Mouse (Mus musculus) erythroblast, embryonic 14.5 days (primary cell): ENCODE data around the gene Smim17. TPM values are rescaled to one million over a fixed set of nuclear protein-coding genes. Genes with fewer than 3 reads are reported as not detected.
"Not testable (repeated sequence)": the region's sequence is repeated elsewhere in the genome, so short reads cannot be mapped to it uniquely, and the experiment has no call there.

Source experiments
- H3K27me3 ChIP-seq: 2 replicates; pipeline ENCODE4 v1.6.1; 2012; ENCODE audit warnings: inconsistent platforms; ENCODE audit not compliant: control insufficient read depth
- H3K36me3 ChIP-seq: 2 replicates; pipeline ENCODE4 v1.6.1; 2012; ENCODE audit warnings: mild to moderate bottlenecking, inconsistent platforms; ENCODE audit not compliant: control insufficient read depth
- H3K4me1 ChIP-seq: 2 replicates; pipeline ENCODE4 v1.6.1; 2012; ENCODE audit warnings: inconsistent platforms; ENCODE audit not compliant: control insufficient read depth
- H3K4me3 ChIP-seq: replicated peaks from 2 replicates; pipeline ENCODE3; 2012; ENCODE audit warnings: moderate library complexity, mild to moderate bottlenecking, inconsistent platforms
- H3K9me3 ChIP-seq: 2 replicates; pipeline ENCODE4 v1.6.1; 2012; ENCODE audit warnings: low read length, inconsistent platforms, mixed read lengths; ENCODE audit not compliant: control insufficient read depth
- GATA1 ChIP-seq: IDR thresholded peaks from 2 replicates; pipeline ENCODE4 v1.6.1; 2012; ENCODE audit warnings: low read length, inconsistent platforms, mixed read lengths
- TAL1 ChIP-seq: IDR thresholded peaks from 3 replicates; pipeline ENCODE4 v1.6.1; 2012; ENCODE audit warnings: low read length, inconsistent platforms, mixed read lengths
- polyA plus RNA-seq: library from polyadenylated mRNA; stranded (reverse); fragments of >175 nt; gene quantifications from 2 replicates; pipeline ENCODE4 v1.2.3, GENCODE M21; 2012

Gene Smim17
- polyA plus RNA-seq, 1 experiment: not detected

- H3K36me3 ChIP-seq: no peaks in the 10 kb centered on the region; the same call in 1 of the 2 replicates
- H3K9me3 ChIP-seq: peaks cover 8% of the 10 kb centered on the region
- no peaks in the 10 kb centered on the region for H3K27me3 ChIP-seq
- TF ChIP-seq GATA1 (no peak), TAL1 (no peak)
- no peak overlapping the region for H3K4me3 ChIP-seq
- H3K4me1 ChIP-seq: peaks cover 56% of the 10 kb centered on the region
Measured at GRCm38 (mm10) chr7:6367185-6367584, 31.3 kb upstream of the Smim17 start.

- not testable (repeated sequence) for H3K27me3 ChIP-seq, H3K36me3 ChIP-seq, H3K4me3 ChIP-seq, H3K9me3 ChIP-seq
- H3K4me1 ChIP-seq: peaks cover 47% of the 10 kb centered on the region
Measured at GRCm38 (mm10) chr7:6368146-6368545, 30.4 kb upstream of the Smim17 start.

DNA sequence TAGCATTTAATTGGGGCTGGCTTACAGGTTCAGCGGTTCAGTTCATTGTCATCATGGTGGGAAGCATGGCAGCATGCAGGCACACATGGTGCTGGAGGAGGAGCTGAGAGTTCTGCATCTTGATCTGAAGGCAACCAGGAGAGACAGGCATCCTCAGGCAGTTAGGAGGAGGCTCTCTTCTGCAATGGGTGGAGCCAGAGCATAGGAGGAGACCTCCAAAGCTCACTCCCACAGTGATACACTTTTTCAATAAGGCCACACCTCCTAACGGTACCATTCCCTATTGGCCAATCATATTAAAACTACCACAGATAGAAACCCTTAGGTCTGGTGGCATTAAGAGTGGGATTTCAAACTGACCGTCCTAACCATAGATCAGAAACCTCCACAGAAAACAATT, 29.1 kb upstream of the Smim17 start:
- Histone ChIP-seq H3K9me3 (peaks cover 4% of the 10 kb centered on the region), H3K4me3 (no peak overlapping the region), H3K27me3 (no peaks in the 10 kb centered on the region), H3K36me3 (no peaks in the 10 kb centered on the region; the same call in 1 of the 2 replicates), H3K4me1 (peaks cover 34% of the 10 kb centered on the region)
- no peak for TF ChIP-seq GATA1
- TF ChIP-seq TAL1: no peak

DNA sequence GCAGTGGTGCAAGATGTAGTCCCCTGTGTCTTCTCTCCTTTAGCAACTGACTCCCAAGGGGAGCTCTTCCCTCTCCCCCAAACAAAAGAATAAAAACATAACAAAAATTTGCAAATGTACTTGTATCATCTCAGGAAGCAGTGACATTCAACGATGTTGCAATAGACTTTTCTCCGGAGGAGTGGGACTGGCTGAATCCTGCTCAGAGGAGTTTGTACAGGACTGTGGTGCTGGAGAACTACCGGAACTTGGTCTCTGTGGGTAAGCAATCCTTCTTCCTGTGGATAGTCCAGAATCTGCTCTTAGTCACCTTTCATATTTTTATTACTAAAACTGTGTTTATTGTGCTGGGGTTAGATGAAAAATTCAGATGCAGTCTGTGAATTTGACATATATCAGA, 25.5 kb upstream of the Smim17 start:
- Histone ChIP-seq H3K27me3 (no peaks in the 10 kb centered on the region), H3K4me3 (no peak overlapping the region), H3K36me3 (peaks cover 3% of the 10 kb centered on the region; the same call in 1 of the 2 replicates), H3K4me1 (peaks cover 10% of the 10 kb centered on the region; the same call in 1 of the 2 replicates), H3K9me3 (no peaks in the 10 kb centered on the region)
- TF ChIP-seq GATA1: no peak
- TF ChIP-seq TAL1: no peak

- Histone ChIP-seq H3K4me1 (peaks cover 17% of the 10 kb centered on the region), H3K27me3 (peaks cover 3% of the 10 kb centered on the region; the same call in 1 of the 2 replicates), H3K9me3 (no peaks in the 10 kb centered on the region), H3K4me3 (no peak overlapping the region), H3K36me3 (peaks cover 6% of the 10 kb centered on the region; the same call in 1 of the 2 replicates)
- TF ChIP-seq GATA1 (no peak), TAL1 (no peak)
Measured at GRCm38 (mm10) chr7:6378441-6378840, 20.1 kb upstream of the Smim17 start.

DNA sequence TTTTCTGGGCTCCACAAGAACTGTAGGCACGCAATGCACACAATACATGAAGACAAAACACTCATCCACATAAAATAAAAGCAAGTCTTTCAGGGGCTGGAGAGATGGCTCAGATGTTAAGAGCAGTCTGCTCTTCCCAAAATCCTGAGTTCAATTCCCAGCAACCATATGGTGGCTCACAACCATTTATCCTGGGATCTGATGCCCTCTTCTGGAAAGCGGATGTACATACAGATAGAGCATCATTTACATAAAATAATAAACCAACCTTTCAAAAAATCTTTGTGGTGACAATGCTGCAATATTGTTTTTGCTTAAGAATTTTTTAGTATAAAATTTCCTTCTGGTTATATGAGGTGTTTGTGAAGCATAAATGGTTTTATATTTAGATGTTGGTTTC, 17.1 kb upstream of the Smim17 start:
- peaks cover 9% of the 10 kb centered on the region for H3K27me3 ChIP-seq
- no peak overlapping the region for H3K4me3 ChIP-seq
- peaks cover 24% of the 10 kb centered on the region for H3K4me1 ChIP-seq
- H3K36me3 ChIP-seq: peaks cover 3% of the 10 kb centered on the region; the same call in 1 of the 2 replicates
- TF ChIP-seq TAL1 (no peak), GATA1 (no peak)
- no peaks in the 10 kb centered on the region for H3K9me3 ChIP-seq

- H3K27me3 ChIP-seq: peaks cover 9% of the 10 kb centered on the region
- no peaks in the 10 kb centered on the region for H3K9me3 ChIP-seq
- H3K4me1 ChIP-seq: peaks cover 24% of the 10 kb centered on the region
- H3K36me3 ChIP-seq: peaks cover 3% of the 10 kb centered on the region; the same call in 1 of the 2 replicates
- H3K4me3 ChIP-seq: peak within 1 kb of the TSS; percentile 69
- TF ChIP-seq GATA1: no peak
- no peak for TF ChIP-seq TAL1
Measured at GRCm38 (mm10) chr7:6383044-6383455, 15.5 kb upstream of the Smim17 start, which contains the start of gene Zfp28. TSS of gene Zfp28 (plus strand) at chr7:6383295.

DNA sequence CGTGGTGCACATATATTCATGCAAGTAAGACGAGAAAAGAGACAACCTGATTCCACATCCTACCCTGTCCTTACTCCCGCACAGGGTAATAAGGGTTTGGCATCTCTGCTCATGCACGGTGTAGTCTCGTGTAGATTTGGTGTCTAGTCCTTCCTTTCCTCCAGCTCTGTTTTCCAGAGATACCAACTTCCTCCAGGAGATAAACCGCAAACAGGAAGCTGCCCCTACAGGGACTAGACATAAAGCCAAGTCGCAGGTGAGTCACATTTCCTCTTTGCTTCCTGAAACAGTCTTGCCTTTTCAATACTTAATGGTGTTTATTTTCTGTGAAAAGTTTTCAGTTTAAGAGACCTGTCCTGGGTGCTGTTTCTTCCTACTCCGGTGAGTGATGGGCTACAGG, 14.5 kb upstream of the Smim17 start:
- Histone ChIP-seq H3K36me3 (no peaks in the 10 kb centered on the region), H3K4me1 (peaks cover 24% of the 10 kb centered on the region), H3K4me3 (no peak overlapping the region), H3K27me3 (peaks cover 9% of the 10 kb centered on the region), H3K9me3 (no peaks in the 10 kb centered on the region)
- TF ChIP-seq GATA1 (no peak), TAL1 (no peak)

DNA sequence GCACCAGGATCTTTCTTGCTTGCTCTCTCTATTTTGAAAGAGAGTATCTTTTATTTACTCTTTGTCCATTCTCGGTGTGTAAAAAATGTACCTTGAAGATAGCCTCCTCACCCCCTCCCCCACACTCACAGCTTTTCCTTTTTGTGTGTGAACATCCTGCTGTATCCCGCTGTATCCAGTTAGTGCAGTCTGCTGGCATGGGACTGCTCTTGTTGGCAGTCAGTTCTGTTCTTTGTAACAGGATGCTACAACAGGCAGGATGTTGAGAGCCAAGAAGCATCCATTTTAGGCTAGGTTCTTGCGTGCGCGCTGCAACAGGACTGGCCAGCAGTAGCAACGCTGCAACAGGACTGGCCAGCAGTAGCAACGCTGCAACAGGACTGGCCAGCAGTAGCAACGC, 11.5 kb upstream of the Smim17 start:
- peaks cover 9% of the 10 kb centered on the region for H3K27me3 ChIP-seq
- H3K4me3 ChIP-seq: no peak overlapping the region
- TF ChIP-seq TAL1 (no peak), GATA1 (no peak)
- no peaks in the 10 kb centered on the region for H3K9me3 ChIP-seq
- H3K36me3 ChIP-seq: no peaks in the 10 kb centered on the region; the same call in 1 of the 2 replicates
- peaks cover 22% of the 10 kb centered on the region for H3K4me1 ChIP-seq

- TF ChIP-seq GATA1 (no peak), TAL1 (no peak)
- Histone ChIP-seq H3K36me3 (no peaks in the 10 kb centered on the region; the same call in 1 of the 2 replicates), H3K9me3 (peaks cover under 1% of the 10 kb centered on the region; the same call in 1 of the 2 replicates), H3K27me3 (peaks cover under 1% of the 10 kb centered on the region; the same call in 1 of the 2 replicates), H3K4me3 (no peak overlapping the region), H3K4me1 (peaks cover 2% of the 10 kb centered on the region)
Measured at GRCm38 (mm10) chr7:6388971-6389370, 9.5 kb upstream of the Smim17 start.
